Mouse (Mus musculus): ENCODE measurements around the gene Slc4a1. TPM values are rescaled to one million over a fixed set of nuclear protein-coding genes. Genes with fewer than 3 reads are reported as not detected.
"Not testable (repeated sequence)": the region's sequence is repeated elsewhere in the genome, so short reads cannot be mapped to it uniquely, and the experiment has no call there.

Gene Slc4a1
- polyA plus RNA-seq (2021) = not detected

DNA sequence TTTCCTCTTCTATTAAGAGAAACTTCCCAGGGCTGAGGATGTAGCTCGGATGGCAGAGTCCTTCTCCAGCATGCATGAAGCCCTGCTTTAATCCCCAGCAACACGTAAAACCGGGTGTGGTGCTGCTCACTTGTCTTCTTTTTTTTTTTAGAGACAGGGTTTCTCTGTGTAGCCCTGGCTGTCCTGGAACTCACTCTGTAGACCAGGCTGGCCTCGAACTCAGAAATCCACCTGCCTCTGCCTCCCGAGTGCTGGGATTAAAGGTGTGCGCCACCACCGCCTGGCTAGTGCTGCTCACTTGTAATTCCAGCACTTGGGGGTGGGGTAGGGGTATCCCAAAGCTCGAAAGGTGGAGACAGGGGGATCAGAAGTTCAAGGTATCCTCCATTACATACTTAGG lies at the start of gene Slc4a1:
Slc4a1 (minus strand) TSS at position 101 of the 400 bp plus-strand sequence.
- CTCF ChIA-PET; in situ Hi-C loops (cut with MboI; ENCODE audit: low pct_unique_long_range_greater_than_20kb); POLR2A ChIA-PET; DNase-seq (ENCODE audit: low read depth, low spot score); ATAC-seq: not testable (repeated sequence)
- H3K27me3 ChIP-seq = peaks cover 32% of the 10 kb centered on the region

DNA sequence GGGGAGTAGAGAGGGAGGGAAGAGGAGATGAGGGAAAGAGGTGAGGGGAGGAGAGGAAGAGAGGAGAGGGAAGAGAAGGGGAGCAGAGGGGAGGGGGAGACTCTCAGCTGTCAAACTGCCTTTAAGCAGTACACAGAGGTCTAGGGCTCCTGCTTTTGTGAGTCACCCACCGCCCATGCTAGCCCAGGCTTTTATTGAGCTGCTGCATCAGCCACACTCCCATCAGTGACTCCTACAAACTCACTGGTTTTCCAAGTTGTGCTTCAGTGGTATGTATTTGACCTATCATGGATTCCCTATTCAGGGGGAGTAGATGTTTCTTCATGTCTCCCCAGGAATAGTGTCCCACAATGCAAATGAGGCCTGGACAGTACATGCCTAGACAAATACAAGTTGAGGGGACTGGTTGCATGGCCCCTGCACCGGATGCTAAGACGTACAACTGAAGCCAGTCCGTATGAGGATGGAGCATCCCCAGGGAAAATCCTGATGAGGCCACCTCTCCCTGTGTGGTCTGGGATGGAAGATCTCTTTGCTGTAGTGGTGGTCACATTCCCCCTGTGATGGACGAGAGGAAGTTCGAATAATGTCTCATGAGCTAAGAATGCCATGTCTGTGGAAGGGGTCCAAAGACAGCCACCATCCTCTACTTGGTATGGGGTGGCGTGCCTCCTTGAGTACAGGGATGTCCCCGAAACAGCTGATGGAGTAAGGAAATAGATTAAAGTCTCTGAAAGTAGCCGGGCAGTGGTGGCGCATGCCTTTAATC lies 49.2 kb upstream of the Slc4a1 start:
- ATAC-seq = no peak
- ChIA-PET POLR2A (no interaction called here), CTCF (interaction anchor here (1.0 kb wide), 1 partner anchor 106 kb away, joined by 3 read pairs; no protein-coding TSS in a partner anchor)
- peaks cover 3% of the 10 kb centered on the region for H3K27me3 ChIP-seq
- TF ChIP-seq CTCF (IDR thresholded peaks at IDR 0.05) = no peak
- in situ Hi-C loops (cut with MboI; ENCODE audit: low pct_unique_long_range_greater_than_20kb) = loop anchor here (10.0 kb wide), 1 partner anchor 110 kb away; no protein-coding TSS in a partner anchor
- DNase-seq (ENCODE audit: low read depth, low spot score) = no peak

DNA sequence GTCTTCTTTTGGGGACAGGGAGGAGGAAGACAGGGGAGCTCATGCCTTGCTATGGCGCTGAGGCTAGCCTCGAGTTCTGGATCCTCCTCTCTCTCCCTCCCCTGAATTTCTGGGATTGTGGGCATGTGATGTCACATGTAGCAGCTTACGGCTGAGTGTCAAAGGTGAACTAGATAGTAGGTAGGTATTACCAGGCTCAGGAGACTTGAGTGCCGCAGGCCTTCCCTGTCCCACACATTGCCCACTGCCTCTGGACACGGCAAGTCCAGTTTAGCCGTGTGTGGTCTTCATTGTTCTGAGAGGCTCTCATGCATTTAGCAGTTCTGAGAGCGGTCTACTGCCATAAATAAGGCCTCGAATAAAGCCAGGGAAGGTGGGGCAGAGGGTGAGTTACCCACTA lies 47.1 kb upstream of the Slc4a1 start:
- DNase-seq (ENCODE audit: low read depth, low spot score) = no peak
- TF ChIP-seq CTCF (IDR thresholded peaks at IDR 0.05) = no peak
- peaks cover 3% of the 10 kb centered on the region for H3K27me3 ChIP-seq
- ChIA-PET POLR2A (interaction anchor here (10.8 kb wide), 1 partner anchor 94 kb away, joined by 110 read pairs; the partner anchor contains the start of gene Ubtf), CTCF (interaction anchor here (1.8 to 7.1 kb wide), 5 partner anchors 9 to 114 kb away, joined by 4 to 46 read pairs (median 11); partner anchors contain the start of gene Grn)
- in situ Hi-C loops (cut with MboI; ENCODE audit: low pct_unique_long_range_greater_than_20kb) = loop anchor here (10.0 kb wide), 1 partner anchor 108 kb away; no protein-coding TSS in a partner anchor
- no peak for ATAC-seq

DNA sequence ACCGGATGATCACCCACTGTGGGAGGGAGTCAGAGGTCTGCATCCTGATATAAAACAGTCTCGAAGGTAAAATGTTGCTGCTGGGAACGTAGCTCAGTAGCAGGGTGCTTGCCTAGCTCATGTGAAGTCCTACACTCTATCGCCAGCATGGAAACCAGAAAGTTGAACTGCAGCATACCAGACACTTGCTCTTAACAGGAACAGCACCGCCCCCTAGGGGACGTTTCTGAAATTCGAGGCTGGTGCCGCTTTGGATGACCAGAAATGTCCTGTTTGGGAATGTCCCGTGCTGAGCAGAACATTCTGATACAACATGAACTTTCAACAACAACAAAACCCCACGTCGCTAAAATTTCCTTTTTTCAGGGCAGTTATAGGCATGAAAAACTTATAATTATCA lies 45.7 kb upstream of the Slc4a1 start:
- TF ChIP-seq CTCF (IDR thresholded peaks at IDR 0.05) = no peak
- ATAC-seq (no peak), DNase-seq (ENCODE audit: low read depth, low spot score) (no peak)
- ChIA-PET CTCF (interaction anchor here (1.0 to 7.1 kb wide), 10 partner anchors 8 to 145 kb away, joined by 3 to 46 read pairs (median 4); partner anchors contain the start of genes Grn and Ubtf), POLR2A (interaction anchor here (10.8 kb wide), 1 partner anchor 93 kb away, joined by 110 read pairs; the partner anchor contains the start of gene Ubtf)
- in situ Hi-C loops (cut with MboI; ENCODE audit: low pct_unique_long_range_greater_than_20kb) = loop anchor here (10.0 kb wide), 1 partner anchor 107 kb away; no protein-coding TSS in a partner anchor
- no peaks in the 10 kb centered on the region for H3K27me3 ChIP-seq

DNA sequence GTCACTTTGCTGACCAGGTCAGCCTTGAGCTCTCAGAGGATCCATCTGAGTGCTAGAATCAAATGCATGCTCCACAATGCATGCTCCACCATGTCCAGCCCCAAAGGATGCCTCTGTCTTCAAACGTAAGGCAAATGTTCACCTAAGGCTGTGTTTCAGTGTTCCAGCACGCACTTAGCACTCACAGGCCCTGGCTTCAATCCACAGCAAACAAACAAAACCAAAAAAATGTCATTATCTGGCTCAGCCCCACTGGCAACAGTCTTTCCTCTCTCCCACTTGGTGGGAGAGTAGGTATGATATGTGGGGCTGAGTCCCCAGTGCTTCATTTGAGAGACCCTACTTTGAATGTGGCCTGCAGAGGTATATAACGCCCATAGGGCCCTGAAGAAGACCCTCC lies 45.1 kb upstream of the Slc4a1 start:
- in situ Hi-C loops (cut with MboI; ENCODE audit: low pct_unique_long_range_greater_than_20kb) = loop anchor here (10.0 kb wide), 1 partner anchor 106 kb away; no protein-coding TSS in a partner anchor
- ChIA-PET POLR2A (interaction anchor here (10.8 kb wide), 1 partner anchor 92 kb away, joined by 110 read pairs; the partner anchor contains the start of gene Ubtf), CTCF (interaction anchor here (1.0 to 7.1 kb wide), 10 partner anchors 8 to 144 kb away, joined by 3 to 46 read pairs (median 4); partner anchors contain the start of genes Grn and Ubtf)
- DNase-seq (ENCODE audit: low read depth, low spot score) = no peak
- TF ChIP-seq CTCF (IDR thresholded peaks at IDR 0.05) = no peak
- H3K27me3 ChIP-seq = no peaks in the 10 kb centered on the region
- no peak for ATAC-seq

DNA sequence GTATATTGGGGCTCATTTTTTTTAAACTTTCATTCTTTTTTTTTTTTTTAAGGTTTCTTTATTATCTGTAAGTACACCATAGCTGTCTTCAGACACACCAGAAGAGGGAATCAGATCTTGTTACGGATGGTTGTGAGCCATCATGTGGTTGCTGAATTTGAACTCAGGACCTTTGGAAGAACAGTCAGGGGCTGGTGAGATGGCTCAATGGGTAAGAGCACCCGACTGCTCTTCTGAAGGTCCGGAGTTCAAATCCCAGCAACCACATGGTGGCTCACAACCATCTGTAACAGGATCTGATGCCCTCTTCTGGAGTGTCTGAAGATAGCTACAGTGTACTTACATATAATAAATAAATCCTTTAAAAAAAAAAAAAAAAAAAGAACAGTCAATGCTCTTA lies 44.3 kb upstream of the Slc4a1 start:
- not testable (repeated sequence) for DNase-seq (ENCODE audit: low read depth, low spot score); H3K27me3 ChIP-seq; ATAC-seq
- POLR2A ChIA-PET = interaction anchor here (1.0 to 10.8 kb wide), 2 partner anchors 56 to 91 kb away, joined by 4 to 110 read pairs; partner anchors contain the start of gene Ubtf
- in situ Hi-C loops (cut with MboI; ENCODE audit: low pct_unique_long_range_greater_than_20kb) = loop anchor here (10.0 kb wide), 1 partner anchor 106 kb away; no protein-coding TSS in a partner anchor
- CTCF ChIA-PET = interaction anchor here (3.5 to 7.1 kb wide), 2 partner anchors 95 to 102 kb away, joined by 11 to 46 read pairs; no protein-coding TSS in a partner anchor

DNA sequence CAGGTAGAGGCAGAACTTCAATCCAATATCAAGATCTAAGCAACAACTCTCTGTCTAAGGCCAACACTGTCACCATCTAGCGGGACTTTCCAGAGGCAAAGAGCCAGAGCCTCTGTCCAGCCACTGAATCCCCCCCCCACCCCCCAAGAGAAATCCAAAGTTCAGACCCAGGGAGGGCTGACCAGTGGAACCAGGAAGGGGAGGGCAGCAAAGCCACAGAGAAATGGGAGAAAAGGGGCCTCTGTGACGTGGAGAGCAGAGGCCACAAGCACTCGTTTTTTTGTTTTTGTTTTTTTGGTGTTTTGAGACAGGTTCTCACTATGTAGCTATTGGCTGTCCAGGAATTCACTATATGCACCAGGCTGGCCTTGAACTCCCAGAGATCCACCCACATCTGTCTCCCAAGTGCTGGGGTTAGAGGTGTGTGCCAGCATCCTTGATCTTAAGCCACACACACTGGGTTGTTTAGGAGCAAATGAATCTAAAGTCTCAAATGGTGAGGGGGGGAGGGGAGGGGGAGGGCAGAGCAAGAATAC lies 43.9 kb upstream of the Slc4a1 start:
- no peak for DNase-seq (ENCODE audit: low read depth, low spot score)
- POLR2A ChIA-PET = interaction anchor here (0.6 to 10.8 kb wide), 6 partner anchors 10 to 125 kb away, joined by 3 to 110 read pairs (median 4); partner anchors contain the start of genes Tmub2 and Ubtf
- no peaks in the 10 kb centered on the region for H3K27me3 ChIP-seq
- ATAC-seq = no peak
- no peak for TF ChIP-seq CTCF (IDR thresholded peaks at IDR 0.05)
- CTCF ChIA-PET = interaction anchor here (1.3 to 7.1 kb wide), 2 partner anchors 21 to 102 kb away, joined by 3 to 46 read pairs; no protein-coding TSS in a partner anchor
- in situ Hi-C loops (cut with MboI; ENCODE audit: low pct_unique_long_range_greater_than_20kb) = loop anchor here (5.0 to 10.0 kb wide), 2 partner anchors 88 to 105 kb away; no protein-coding TSS in a partner anchor

DNA sequence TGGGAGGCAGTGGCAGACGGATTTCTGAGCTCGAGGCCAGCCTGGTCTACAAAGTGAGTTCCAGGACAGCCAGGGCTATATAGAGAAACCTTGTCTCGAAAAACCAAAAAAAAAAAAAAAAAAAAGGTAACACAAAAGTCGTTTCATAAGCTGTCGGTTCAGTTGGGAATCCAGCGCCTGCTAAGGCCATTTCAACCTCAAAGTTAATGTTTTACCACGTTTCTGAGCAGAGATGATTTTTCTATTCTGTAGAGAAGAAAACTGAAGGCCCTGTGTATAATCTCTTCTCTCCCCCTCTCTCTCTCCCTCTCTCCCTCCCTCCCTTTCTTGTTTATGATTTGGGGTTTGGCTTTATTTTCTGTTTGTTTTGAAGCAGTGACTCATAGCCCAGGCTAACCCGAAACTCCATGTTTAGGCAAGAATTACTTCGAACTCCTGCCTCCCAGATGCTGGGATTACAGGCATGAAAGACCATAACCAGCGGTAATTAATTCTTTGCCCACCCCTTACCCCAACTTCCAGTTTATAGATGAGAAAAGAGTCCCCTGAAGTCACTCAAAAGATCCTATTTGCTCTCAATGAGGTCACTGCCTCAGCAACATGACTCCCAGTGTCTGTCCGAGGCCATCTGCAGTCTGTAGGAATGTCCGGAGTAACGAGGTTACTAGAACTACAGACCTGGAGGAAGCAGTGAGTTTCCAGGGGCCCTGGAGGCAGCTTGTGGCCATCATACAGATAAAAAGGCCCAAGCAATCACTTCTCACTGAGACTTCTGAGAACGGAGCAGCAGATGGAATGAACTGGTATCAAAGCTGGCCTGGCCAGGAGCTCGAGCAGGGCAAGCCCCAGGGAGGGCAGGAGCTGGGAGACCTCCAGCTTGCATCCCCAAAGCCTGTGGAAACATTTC lies 43.1 kb upstream of the Slc4a1 start:
- in situ Hi-C loops (cut with MboI; ENCODE audit: low pct_unique_long_range_greater_than_20kb) = loop anchor here (5.0 kb wide), 1 partner anchor 87 kb away; no protein-coding TSS in a partner anchor
- H3K27me3 ChIP-seq = no peaks in the 10 kb centered on the region
- ATAC-seq (no peak), DNase-seq (ENCODE audit: low read depth, low spot score) (no peak)
- TF ChIP-seq CTCF (IDR thresholded peaks at IDR 0.05) = no peak
- ChIA-PET CTCF (interaction anchor here (1.3 to 7.1 kb wide), 2 partner anchors 21 to 101 kb away, joined by 3 to 46 read pairs; no protein-coding TSS in a partner anchor), POLR2A (interaction anchor here (0.6 to 10.8 kb wide), 8 partner anchors 10 to 141 kb away, joined by 3 to 110 read pairs (median 4); partner anchors contain the start of genes Tmub2 and Ubtf)

DNA sequence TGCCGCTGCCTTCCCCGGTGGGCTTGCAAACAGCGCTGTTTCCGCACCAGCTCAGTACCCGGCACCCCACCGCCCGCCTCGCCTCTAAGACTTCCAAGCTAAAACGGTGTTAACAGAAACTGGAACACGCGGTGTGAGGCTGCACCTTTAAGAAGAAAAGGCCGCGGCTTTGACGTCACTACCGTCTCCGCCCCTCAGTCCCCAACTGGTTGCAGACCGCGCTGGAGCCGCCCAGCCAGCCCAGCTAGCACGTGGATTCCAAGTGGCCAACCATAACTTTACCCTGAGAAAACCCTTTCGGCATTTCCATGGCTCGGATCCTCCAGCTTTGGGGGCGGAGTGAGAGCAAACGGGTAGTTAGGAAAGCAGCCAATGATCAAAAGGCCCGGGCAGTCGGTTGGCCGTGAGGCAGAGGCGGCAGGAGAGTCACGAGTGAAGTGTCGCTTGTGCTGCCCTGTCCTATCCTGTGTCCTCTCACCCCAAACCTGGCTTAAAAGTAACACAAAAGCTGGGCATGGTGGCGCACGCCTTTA lies 42.4 kb upstream of the Slc4a1 start:
- ChIA-PET CTCF (interaction anchor here (1.3 to 7.1 kb wide), 2 partner anchors 22 to 100 kb away, joined by 3 to 46 read pairs; no protein-coding TSS in a partner anchor), POLR2A (interaction anchor here (0.6 to 10.8 kb wide), 6 partner anchors 23 to 142 kb away, joined by 3 to 110 read pairs (median 4); partner anchors contain the start of genes Tmub2 and Ubtf)
- in situ Hi-C loops (cut with MboI; ENCODE audit: low pct_unique_long_range_greater_than_20kb) = loop anchor here (5.0 kb wide), 1 partner anchor 86 kb away; no protein-coding TSS in a partner anchor
- peak; percentile 96 for DNase-seq (ENCODE audit: low read depth, low spot score)
- TF ChIP-seq CTCF (IDR thresholded peaks at IDR 0.05) = no peak
- ATAC-seq = peak; percentile 56
- no peaks in the 10 kb centered on the region for H3K27me3 ChIP-seq

Data from Patski (cell line).